Mouse (Mus musculus) retina, embryonic 14.5 days (tissue): ENCODE results near the gene Ccdc159.
A peak's percentile ranks its signal among the peaks of the same experiment; 100 is the strongest.

Experiments used
- DNase-seq: peaks from one replicate; pipeline ENCODE4 v3.0.0-alpha.2; 2015; ENCODE audit warnings: low spot score

The Ccdc159 gene

GRCm38 (mm10) chr9:21962010-21962409 is 34.7 kb downstream of the Ccdc159 start:
- DNase-seq = no peak

- peak; percentile 69 for DNase-seq
Observed at GRCm38 (mm10) chr9:21962416-21963059, 35.3 kb downstream of the Ccdc159 start.

- peak; percentile 51 for DNase-seq
Observed at GRCm38 (mm10) chr9:21963417-21963816, 36.1 kb downstream of the Ccdc159 start, which contains the start of gene Epor. Gene Epor (minus strand): TSS chr9:21963506.

GRCm38 (mm10) chr9:21968883-21969282 is 41.6 kb downstream of the Ccdc159 start:
- DNase-seq = no peak

GRCm38 (mm10) chr9:21969304-21969703 is 42.0 kb downstream of the Ccdc159 start:
- no peak for DNase-seq

GRCm38 (mm10) chr9:21976626-21977175 is 49.4 kb downstream of the Ccdc159 start:
- DNase-seq = no peak

GRCm38 (mm10) chr9:21977331-21977730 is 50.1 kb downstream of the Ccdc159 start:
- no peak for DNase-seq

GRCm38 (mm10) chr9:21977972-21978371 is 50.7 kb downstream of the Ccdc159 start:
- peak; percentile 54 for DNase-seq

- no peak for DNase-seq
Observed at GRCm38 (mm10) chr9:21978398-21979128, 51.3 kb downstream of the Ccdc159 start.

- DNase-seq = peak; percentile 53
Observed at GRCm38 (mm10) chr9:21983911-21984310, 56.6 kb downstream of the Ccdc159 start.
